Mouse (Mus musculus): ENCODE measurements around the gene Cuedc1.

DNA sequence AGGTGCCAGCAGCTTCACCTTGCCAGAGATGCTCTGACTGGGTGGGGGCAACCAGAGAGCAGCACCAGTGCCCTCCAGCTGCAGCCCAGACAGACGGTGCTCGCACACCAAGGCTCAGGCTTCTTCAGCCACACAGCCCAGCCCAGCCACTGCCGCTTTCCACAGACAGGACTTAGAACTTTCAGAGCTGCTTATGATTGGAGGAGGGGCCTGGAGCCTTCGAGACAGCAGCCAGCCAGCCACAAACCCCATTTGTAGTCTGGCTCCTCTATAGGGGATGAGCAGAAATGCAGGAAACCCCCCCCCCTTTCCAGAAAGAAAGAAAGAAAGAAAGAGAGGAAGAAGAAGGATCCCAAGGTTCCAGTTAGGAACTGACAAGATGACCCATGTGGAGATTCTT lies 94.7 kb downstream of the Cuedc1 start:
- no peak for TF ChIP-seq POLR2A (IDR thresholded peaks at IDR 0.05; ENCODE audit: insufficient read depth, low read length)
- TF ChIP-seq CTCF (IDR thresholded peaks at IDR 0.05; ENCODE audit: low read depth, low read length), result no peak
- TF ChIP-seq EP300 (IDR thresholded peaks at IDR 0.05; ENCODE audit: insufficient read depth, low read depth, low read length), result no peak
